Mouse (Mus musculus) midbrain, embryonic 11.5 days (tissue): ENCODE measurements around the gene Dnah17. TPM values are rescaled to one million over a fixed set of nuclear protein-coding genes. Genes with fewer than 3 reads are reported as not detected.

Experiments used
- ATAC-seq: fragments of 200-750 bp; cut with Nextera tagmentation; 2 replicates; pipeline ENCODE4 v1.8.0; 2017; ENCODE audit warnings: moderate TSS enrichment, moderate library complexity; ENCODE audit not compliant: low FRiP score
- DNase-seq: peaks from one replicate; pipeline ENCODE4 v3.0.0; 2015; ENCODE audit warnings: low spot score; ENCODE audit errors: missing footprints
- H3K27ac ChIP-seq: fragments of 300-500 bp; sonication (generic); 2 replicates; pipeline ENCODE4 v1.5.1; 2014; ENCODE audit warnings: low read depth, low read length
- H3K27me3 ChIP-seq: fragments of 300-500 bp; sonication (generic); 2 replicates; pipeline ENCODE4 v1.6.1; 2014; ENCODE audit warnings: mild to moderate bottlenecking, low read length, moderate library complexity, mixed read lengths; ENCODE audit not compliant: control insufficient read depth, insufficient read depth
- H3K36me3 ChIP-seq: fragments of 300-500 bp; sonication (generic); 2 replicates; pipeline ENCODE4 v1.6.1; 2014; ENCODE audit warnings: mild to moderate bottlenecking, low read length, moderate library complexity, mixed read lengths; ENCODE audit not compliant: control insufficient read depth, insufficient read depth
- H3K4me1 ChIP-seq: fragments of 300-500 bp; sonication (generic); 2 replicates; pipeline ENCODE4 v1.6.1; 2014; ENCODE audit warnings: low read length; ENCODE audit not compliant: control insufficient read depth, insufficient read depth
- H3K4me2 ChIP-seq: fragments of 300-500 bp; sonication (generic); 2 replicates; pipeline ENCODE4 v1.6.1; 2014; ENCODE audit warnings: mild to moderate bottlenecking, moderate library complexity
- H3K4me3 ChIP-seq: fragments of 300-500 bp; sonication (generic); 2 replicates; pipeline ENCODE4 v1.5.1; 2014; ENCODE audit warnings: low read depth, low read length
- H3K9ac ChIP-seq: fragments of 300-500 bp; sonication (generic); 2 replicates; pipeline ENCODE4 v1.6.1; 2014; ENCODE audit warnings: low read length
- H3K9me3 ChIP-seq: fragments of 300-500 bp; sonication (generic); 2 replicates; pipeline ENCODE4 v1.6.1; 2016; ENCODE audit warnings: low read length; ENCODE audit not compliant: control insufficient read depth
- WGBS: fragments of 180-500 bp; shearing (Covaris S2); extraction: QIAGEN DNeasy Blood & Tissue Kit; methylation state at CpG from one replicate; pipeline ENCODE4 v1.1.7; 2014; 5-methylcytosine and 5-hydroxymethylcytosine counted together
- polyA plus RNA-seq: library from polyadenylated mRNA; unstranded; fragments of >200 nt; fragmentation: Nextera tagmentation; extraction: Ambion mirVana; gene quantifications from 2 replicates; pipeline ENCODE4 v1.2.1, GENCODE M21; 2014

Dnah17 gene
- polyA plus RNA-seq, 1 experiment from 2014 or later = 0.11 TPM

DNA sequence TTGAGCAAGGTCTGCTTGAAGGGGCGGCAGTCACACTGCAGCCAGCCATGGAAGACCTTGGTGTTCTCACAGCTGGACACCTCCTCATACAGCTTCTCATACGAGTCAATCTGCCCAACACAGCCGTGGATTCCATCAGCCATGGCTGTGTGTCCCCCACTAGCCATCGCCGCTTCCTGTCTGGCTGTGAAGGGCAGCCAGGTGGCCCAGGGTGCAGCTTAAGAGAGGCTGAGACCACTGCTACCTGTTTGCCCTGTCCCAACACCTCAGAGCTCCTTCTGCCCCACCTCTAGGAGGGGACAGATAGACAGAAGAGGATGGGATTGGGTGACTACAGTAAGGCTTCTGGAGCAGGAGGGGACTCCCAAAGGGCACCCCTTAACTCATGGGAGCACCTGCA is 27.1 kb downstream of the Dnah17 start:
- Histone ChIP-seq H3K4me2 (no peak overlapping the region), H3K27ac (no peak overlapping the region), H3K4me3 (no peak overlapping the region), H3K4me1 (no peaks in the 10 kb centered on the region), H3K9ac (no peak overlapping the region), H3K27me3 (no peaks in the 10 kb centered on the region), H3K36me3 (no peaks in the 10 kb centered on the region), H3K9me3 (no peaks in the 10 kb centered on the region)
- 86% methylated on average over 5 of the region's 5 CpGs for WGBS
- no peak for ATAC-seq
- DNase-seq = peak; percentile 81

- Histone ChIP-seq H3K4me1 (no peaks in the 10 kb centered on the region), H3K27ac (no peak overlapping the region), H3K27me3 (no peaks in the 10 kb centered on the region), H3K9me3 (no peaks in the 10 kb centered on the region), H3K9ac (no peak overlapping the region), H3K36me3 (no peaks in the 10 kb centered on the region), H3K4me3 (no peak overlapping the region), H3K4me2 (no peak overlapping the region)
- ATAC-seq = 0 out of 2 replicates have a peak, but pooled peaks have one; percentile 54
- DNase-seq = peak; percentile 99
- WGBS = 63% methylated on average over 3 of the region's 3 CpGs
Observed at GRCm38 (mm10) chr11:118102838-118103237, 27.6 kb downstream of the Dnah17 start.

GRCm38 (mm10) chr11:118101133-118101532 is 29.3 kb downstream of the Dnah17 start:
- H3K9ac ChIP-seq = no peak overlapping the region
- no peak overlapping the region for H3K4me3 ChIP-seq
- H3K27ac ChIP-seq = no peak overlapping the region
- ATAC-seq (no peak), DNase-seq (peak; percentile 35)
- H3K9me3 ChIP-seq = no peaks in the 10 kb centered on the region
- no peak overlapping the region for H3K4me2 ChIP-seq
- no peaks in the 10 kb centered on the region for H3K27me3 ChIP-seq
- no peaks in the 10 kb centered on the region for H3K36me3 ChIP-seq
- WGBS = 48% methylated on average over 9 of the region's 9 CpGs
- H3K4me1 ChIP-seq = no peaks in the 10 kb centered on the region

DNA sequence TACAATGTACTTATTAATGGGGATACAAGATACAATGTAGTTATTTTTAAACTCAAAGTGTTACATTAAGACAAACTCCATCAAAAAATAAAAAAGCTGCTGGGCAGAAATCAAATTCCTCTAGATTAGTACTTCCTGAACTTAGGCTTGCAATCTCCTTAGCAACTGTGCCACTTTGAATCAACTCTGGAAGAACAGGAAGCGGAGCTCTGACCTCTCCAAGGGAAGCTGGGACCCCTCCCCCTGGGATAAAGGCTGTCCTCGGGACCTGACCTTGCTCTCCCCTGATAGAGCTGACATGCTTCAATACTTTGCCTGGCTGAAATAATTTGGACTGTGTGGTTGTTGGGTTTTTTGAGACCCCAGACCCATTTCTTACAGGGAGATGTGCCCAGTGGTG is 33.7 kb downstream of the Dnah17 start:
- H3K4me3 ChIP-seq = no peak overlapping the region
- ATAC-seq = no peak
- no peak overlapping the region for H3K4me2 ChIP-seq
- WGBS = 59% methylated on average over 2 of the region's 2 CpGs
- no peaks in the 10 kb centered on the region for H3K36me3 ChIP-seq
- no peaks in the 10 kb centered on the region for H3K27me3 ChIP-seq
- no peak for DNase-seq
- H3K27ac ChIP-seq = no peak overlapping the region
- H3K9me3 ChIP-seq = no peaks in the 10 kb centered on the region
- H3K4me1 ChIP-seq = no peaks in the 10 kb centered on the region
- H3K9ac ChIP-seq = no peak overlapping the region

- Histone ChIP-seq H3K4me3 (no peak overlapping the region), H3K9ac (no peak overlapping the region), H3K4me1 (no peaks in the 10 kb centered on the region), H3K36me3 (no peaks in the 10 kb centered on the region), H3K27ac (no peak overlapping the region), H3K9me3 (no peaks in the 10 kb centered on the region; the same call in 1 of the 2 replicates), H3K4me2 (no peak overlapping the region), H3K27me3 (no peaks in the 10 kb centered on the region)
- 90% methylated on average over 9 of the region's 9 CpGs for WGBS
- DNase-seq = no peak
- no peak for ATAC-seq
Observed at GRCm38 (mm10) chr11:118095004-118095403, 35.4 kb downstream of the Dnah17 start.

DNA sequence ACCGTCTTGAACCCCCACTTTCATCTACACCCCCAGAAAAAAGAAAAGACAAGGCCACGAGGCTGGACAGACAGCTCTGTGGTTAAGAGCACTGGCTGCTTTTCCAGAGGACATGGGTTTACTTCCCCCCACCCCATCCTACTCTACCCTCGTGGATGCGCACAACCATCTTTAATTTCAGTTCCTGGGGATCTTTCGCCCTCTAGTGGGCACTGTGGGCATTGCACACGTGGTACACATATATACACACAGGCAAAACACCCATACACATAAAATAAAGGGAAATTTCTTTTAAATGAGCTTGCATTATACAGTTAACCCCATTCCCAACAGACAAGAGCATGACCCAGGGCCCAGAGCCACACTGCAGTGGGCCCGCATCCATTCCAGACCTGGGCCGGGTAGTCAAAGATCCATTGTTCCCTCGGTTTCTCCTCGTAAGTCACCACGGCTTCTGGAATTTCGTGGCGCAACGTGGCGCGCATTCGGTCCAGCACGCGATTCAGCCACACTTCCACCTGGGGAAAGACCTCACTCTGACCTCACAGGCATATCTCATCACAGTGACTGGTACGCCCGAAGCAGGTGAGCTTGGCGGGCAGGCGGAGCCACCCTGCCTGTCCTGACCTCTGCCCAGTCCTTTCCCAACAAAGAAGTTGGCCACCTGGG is 39.3 kb downstream of the Dnah17 start:
- H3K36me3 ChIP-seq = no peaks in the 10 kb centered on the region
- H3K27me3 ChIP-seq = no peaks in the 10 kb centered on the region
- no peak overlapping the region for H3K9ac ChIP-seq
- 89% methylated on average over 23 of the region's 23 CpGs for WGBS
- no peak overlapping the region for H3K27ac ChIP-seq
- no peak overlapping the region for H3K4me3 ChIP-seq
- no peaks in the 10 kb centered on the region for H3K4me1 ChIP-seq
- peak; percentile 93 for DNase-seq
- no peak for ATAC-seq
- no peaks in the 10 kb centered on the region; the same call in 1 of the 2 replicates for H3K9me3 ChIP-seq
- H3K4me2 ChIP-seq = no peak overlapping the region

DNA sequence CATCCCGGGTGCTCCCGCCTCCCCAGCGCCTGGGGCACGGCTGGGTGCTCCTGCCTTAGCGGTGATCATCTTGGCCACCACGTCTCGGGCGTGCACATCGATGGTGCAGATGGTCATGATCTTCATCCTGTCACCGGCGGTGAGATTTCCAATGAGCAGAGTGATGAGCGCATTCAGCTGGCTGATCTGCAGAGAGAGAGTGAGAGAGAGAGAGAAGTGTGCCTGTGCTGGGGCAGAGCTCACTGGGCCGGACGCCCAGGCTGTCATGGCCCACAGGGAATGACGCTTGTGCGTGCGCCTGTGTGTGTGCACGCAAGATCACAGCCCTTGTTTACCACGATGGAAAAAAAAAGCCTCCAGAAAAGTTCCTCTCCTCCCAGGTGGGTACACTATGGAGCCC is 41.5 kb downstream of the Dnah17 start:
- 91% methylated on average over 19 of the region's 19 CpGs for WGBS
- Histone ChIP-seq H3K4me3 (no peak overlapping the region), H3K36me3 (no peaks in the 10 kb centered on the region), H3K4me1 (no peaks in the 10 kb centered on the region), H3K9ac (no peak overlapping the region), H3K9me3 (no peaks in the 10 kb centered on the region; the same call in 1 of the 2 replicates), H3K27me3 (no peaks in the 10 kb centered on the region), H3K4me2 (no peak overlapping the region), H3K27ac (no peak overlapping the region)
- DNase-seq (no peak), ATAC-seq (no peak)

DNA sequence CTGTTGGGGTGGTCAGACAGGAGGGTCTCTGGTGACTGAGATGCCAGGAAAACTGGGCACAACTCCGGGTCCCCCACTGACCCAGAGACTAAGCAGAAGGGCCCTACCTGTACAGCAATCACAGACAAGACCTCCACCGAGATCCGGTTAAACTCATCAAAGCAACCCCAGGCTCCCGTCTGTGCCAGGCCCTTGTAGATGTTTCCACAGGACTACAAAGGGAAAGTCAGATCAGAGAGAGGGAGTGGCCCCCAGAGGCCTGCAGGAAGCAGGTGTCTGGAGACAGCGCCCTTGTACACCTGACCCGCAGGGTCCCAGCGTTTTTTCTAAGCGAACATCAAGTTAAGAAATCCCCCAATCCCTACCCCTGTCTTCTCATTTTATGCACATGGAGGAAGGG is 44.5 kb downstream of the Dnah17 start:
- no peaks in the 10 kb centered on the region for H3K27me3 ChIP-seq
- 83% methylated on average over 8 of the region's 8 CpGs for WGBS
- no peak overlapping the region for H3K4me3 ChIP-seq
- no peak overlapping the region for H3K4me2 ChIP-seq
- no peak for ATAC-seq
- no peaks in the 10 kb centered on the region for H3K36me3 ChIP-seq
- no peak overlapping the region for H3K27ac ChIP-seq
- H3K9me3 ChIP-seq = no peaks in the 10 kb centered on the region; the same call in 1 of the 2 replicates
- DNase-seq = no peak
- H3K4me1 ChIP-seq = no peaks in the 10 kb centered on the region
- no peak overlapping the region for H3K9ac ChIP-seq

GRCm38 (mm10) chr11:118085176-118085575 is 45.3 kb downstream of the Dnah17 start:
- WGBS = 94% methylated on average over 4 of the region's 4 CpGs
- no peaks in the 10 kb centered on the region for H3K9me3 ChIP-seq
- H3K27me3 ChIP-seq = no peaks in the 10 kb centered on the region
- H3K27ac ChIP-seq = no peak overlapping the region
- no peaks in the 10 kb centered on the region for H3K4me1 ChIP-seq
- no peaks in the 10 kb centered on the region for H3K36me3 ChIP-seq
- H3K4me3 ChIP-seq = no peak overlapping the region
- DNase-seq (no peak), ATAC-seq (no peak)
- H3K9ac ChIP-seq = no peak overlapping the region
- H3K4me2 ChIP-seq = no peak overlapping the region
